Mouse (Mus musculus): ENCODE results near the gene Syne4. TPM values are rescaled to one million over a fixed set of nuclear protein-coding genes. Genes with fewer than 3 reads are reported as not detected.

Gene Syne4
- polyA plus RNA-seq, 1 experiment, result 0.20 TPM

- no peak overlapping the region for H3ac ChIP-seq (ENCODE audit: control insufficient read depth, insufficient read length, low read depth)
- H3K27me3 ChIP-seq (ENCODE audit: control insufficient read depth, insufficient read depth, insufficient read length), result peaks cover 49% of the 10 kb centered on the region
- H3K79me3 ChIP-seq (ENCODE audit: low read depth), result no peaks in the 10 kb centered on the region
- TF ChIP-seq CEBPB (IDR thresholded peaks at IDR 0.05; ENCODE audit: low read depth) (no peak), MYOD1 (IDR thresholded peaks at IDR 0.05; ENCODE audit: control insufficient read depth, insufficient read length, low read depth) (no peak), USF1 (IDR thresholded peaks at IDR 0.05; ENCODE audit: low read depth) (no peak), CTCF (IDR thresholded peaks at IDR 0.05; ENCODE audit: control insufficient read depth, insufficient read depth, insufficient read length) (no peak), MYOG (IDR thresholded peaks at IDR 0.05; ENCODE audit: control insufficient read depth, extremely low read depth, insufficient read length) (no peak), FOSL1 (IDR thresholded peaks at IDR 0.05; ENCODE audit: insufficient read depth, low read length, poor library complexity, severe bottlenecking) (no peak), MAX (IDR thresholded peaks at IDR 0.05) (no peak)
- no peaks in the 10 kb centered on the region for H3K36me3 ChIP-seq (ENCODE audit: control insufficient read depth, insufficient read depth)
- no peaks in the 10 kb centered on the region for H3K79me2 ChIP-seq (ENCODE audit: control insufficient read depth, insufficient read depth)
- no peak overlapping the region for H3K4me3 ChIP-seq (ENCODE audit: insufficient read depth, poor library complexity, severe bottlenecking)
Observed at GRCm38 (mm10) chr7:30358378-30359186, 44.0 kb downstream of the Syne4 start.

DNA sequence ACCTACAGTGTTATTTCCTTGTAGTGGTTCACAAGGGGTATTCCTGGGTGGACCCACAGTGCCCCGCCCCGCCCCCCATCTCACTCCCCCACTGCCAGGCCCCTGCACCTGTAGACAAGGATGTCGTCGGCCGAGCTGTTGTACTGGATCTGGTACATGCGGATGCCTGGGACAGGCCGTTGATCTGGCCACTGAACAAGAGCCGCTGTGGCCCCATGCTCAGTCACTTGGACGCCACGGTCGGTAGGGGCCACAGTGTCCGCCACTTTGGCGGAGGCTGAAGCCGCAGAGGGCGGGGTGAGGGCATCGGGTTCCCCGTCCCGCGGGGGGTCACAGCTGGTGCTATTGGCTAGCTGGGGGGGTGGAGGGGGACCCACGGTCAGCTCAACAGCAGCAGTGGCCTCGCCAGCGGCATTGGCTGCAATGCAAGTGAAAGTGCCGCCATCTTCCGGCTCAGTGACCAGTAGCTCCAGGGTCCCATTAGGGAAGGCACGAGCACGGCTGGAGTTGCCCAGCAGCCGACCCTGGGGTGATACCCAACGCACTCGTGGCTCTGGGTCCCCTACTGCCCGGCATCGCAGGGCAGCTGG, 44.8 kb downstream of the Syne4 start:
- H3K79me2 ChIP-seq (ENCODE audit: control insufficient read depth, insufficient read depth), result no peaks in the 10 kb centered on the region
- peaks cover 56% of the 10 kb centered on the region for H3K27me3 ChIP-seq (ENCODE audit: control insufficient read depth, insufficient read depth, insufficient read length)
- H3K79me3 ChIP-seq (ENCODE audit: low read depth), result no peaks in the 10 kb centered on the region
- H3ac ChIP-seq (ENCODE audit: control insufficient read depth, insufficient read length, low read depth), result no peak overlapping the region
- H3K36me3 ChIP-seq (ENCODE audit: control insufficient read depth, insufficient read depth), result no peaks in the 10 kb centered on the region
- TF ChIP-seq MYOG (IDR thresholded peaks at IDR 0.05; ENCODE audit: control insufficient read depth, extremely low read depth, insufficient read length) (no peak), CEBPB (IDR thresholded peaks at IDR 0.05; ENCODE audit: low read depth) (no peak), MAX (IDR thresholded peaks at IDR 0.05) (no peak), USF1 (IDR thresholded peaks at IDR 0.05; ENCODE audit: low read depth) (no peak), FOSL1 (IDR thresholded peaks at IDR 0.05; ENCODE audit: insufficient read depth, low read length, poor library complexity, severe bottlenecking) (no peak), CTCF (IDR thresholded peaks at IDR 0.05; ENCODE audit: control insufficient read depth, insufficient read depth, insufficient read length) (no peak), MYOD1 (IDR thresholded peaks at IDR 0.05; ENCODE audit: control insufficient read depth, insufficient read length, low read depth) (no peak)
- no peak overlapping the region for H3K4me3 ChIP-seq (ENCODE audit: insufficient read depth, poor library complexity, severe bottlenecking)

DNA sequence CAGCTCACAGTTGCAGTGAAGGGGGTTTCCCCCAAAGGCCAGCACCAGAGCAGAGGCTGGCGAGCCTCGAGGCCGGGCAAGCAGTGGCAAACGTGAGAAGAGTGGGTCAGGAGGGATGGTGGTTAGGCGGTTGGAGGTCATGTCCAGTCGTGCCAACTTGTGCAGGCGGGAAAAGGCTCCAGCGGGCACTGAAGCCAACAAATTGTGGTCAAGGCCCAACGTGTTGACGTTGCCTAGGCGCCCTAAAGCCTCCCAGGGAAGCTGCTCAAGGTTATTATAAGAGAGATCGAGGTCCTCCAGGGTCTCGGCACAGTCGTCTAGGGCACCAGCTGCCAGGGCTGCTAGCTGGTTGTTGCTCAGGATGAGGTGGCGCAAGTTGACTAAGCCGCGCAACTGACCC, 45.4 kb downstream of the Syne4 start:
- no peak overlapping the region for H3ac ChIP-seq (ENCODE audit: control insufficient read depth, insufficient read length, low read depth)
- TF ChIP-seq FOSL1 (IDR thresholded peaks at IDR 0.05; ENCODE audit: insufficient read depth, low read length, poor library complexity, severe bottlenecking) (no peak), MAX (IDR thresholded peaks at IDR 0.05) (no peak), USF1 (IDR thresholded peaks at IDR 0.05; ENCODE audit: low read depth) (no peak), CEBPB (IDR thresholded peaks at IDR 0.05; ENCODE audit: low read depth) (no peak), MYOG (IDR thresholded peaks at IDR 0.05; ENCODE audit: control insufficient read depth, extremely low read depth, insufficient read length) (no peak), MYOD1 (IDR thresholded peaks at IDR 0.05; ENCODE audit: control insufficient read depth, insufficient read length, low read depth) (no peak), CTCF (IDR thresholded peaks at IDR 0.05; ENCODE audit: control insufficient read depth, insufficient read depth, insufficient read length) (no peak)
- H3K27me3 ChIP-seq (ENCODE audit: control insufficient read depth, insufficient read depth, insufficient read length), result peaks cover 61% of the 10 kb centered on the region
- H3K4me3 ChIP-seq (ENCODE audit: insufficient read depth, poor library complexity, severe bottlenecking), result no peak overlapping the region
- H3K36me3 ChIP-seq (ENCODE audit: control insufficient read depth, insufficient read depth), result no peaks in the 10 kb centered on the region
- H3K79me2 ChIP-seq (ENCODE audit: control insufficient read depth, insufficient read depth), result no peaks in the 10 kb centered on the region
- no peaks in the 10 kb centered on the region for H3K79me3 ChIP-seq (ENCODE audit: low read depth)

DNA sequence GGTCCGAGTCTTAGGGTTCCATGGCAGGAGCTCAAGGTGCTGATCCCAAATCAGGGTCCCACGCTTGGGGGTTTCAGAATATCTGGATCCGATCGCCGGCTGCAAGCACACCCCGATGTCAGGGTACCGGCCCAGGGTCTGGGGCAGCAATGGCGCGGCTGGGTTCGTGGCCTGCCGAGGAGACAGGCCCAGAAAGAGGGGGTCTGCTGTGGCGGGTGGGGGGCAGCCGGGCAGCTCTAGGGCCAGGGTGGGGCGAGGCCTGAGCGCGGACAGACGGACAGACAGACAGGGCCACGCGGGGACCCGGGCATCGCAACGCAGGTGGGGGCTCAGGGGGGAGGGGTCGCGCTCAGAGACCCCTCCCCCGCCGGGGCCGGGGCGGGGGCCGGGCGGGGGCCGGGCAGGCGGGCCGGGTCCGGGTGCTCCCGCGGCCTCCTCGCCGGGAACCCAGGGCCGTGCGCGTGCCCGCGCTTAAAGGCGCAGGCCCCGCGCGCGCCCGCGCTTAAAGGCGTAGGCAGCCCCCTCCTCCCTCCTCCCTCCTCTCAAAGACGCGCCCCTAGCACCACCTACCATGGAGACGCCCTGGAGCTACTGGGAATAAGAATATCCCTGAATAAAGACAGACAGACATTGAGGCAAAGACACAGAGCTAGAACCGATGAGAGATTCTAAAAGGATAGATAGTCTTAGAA, 48.2 kb downstream of the Syne4 start, which contains the start of gene Lrfn3:
Gene Lrfn3 (minus strand): TSS at position 121 of the 692 bp plus-strand sequence.
- TF ChIP-seq USF1 (IDR thresholded peaks at IDR 0.05; ENCODE audit: low read depth) (no peak), MAX (IDR thresholded peaks at IDR 0.05) (no peak), CTCF (IDR thresholded peaks at IDR 0.05; ENCODE audit: control insufficient read depth, insufficient read depth, insufficient read length) (no peak)
- Histone ChIP-seq H3K36me3 (ENCODE audit: control insufficient read depth, insufficient read depth) (no peaks in the 10 kb centered on the region), H3ac (ENCODE audit: control insufficient read depth, insufficient read length, low read depth) (no peak within 1 kb of the TSS), H3K27me3 (ENCODE audit: control insufficient read depth, insufficient read depth, insufficient read length) (peaks cover 51% of the 10 kb centered on the region), H3K79me2 (ENCODE audit: control insufficient read depth, insufficient read depth) (no peaks in the 10 kb centered on the region), H3K4me3 (ENCODE audit: insufficient read depth, poor library complexity, severe bottlenecking) (no peak within 1 kb of the TSS), H3K79me3 (ENCODE audit: low read depth) (no peaks in the 10 kb centered on the region)

- Histone ChIP-seq H3K36me3 (ENCODE audit: control insufficient read depth, insufficient read depth) (no peaks in the 10 kb centered on the region), H3ac (ENCODE audit: control insufficient read depth, insufficient read length, low read depth) (no peak overlapping the region), H3K79me3 (ENCODE audit: low read depth) (no peaks in the 10 kb centered on the region), H3K79me2 (ENCODE audit: control insufficient read depth, insufficient read depth) (no peaks in the 10 kb centered on the region), H3K27me3 (ENCODE audit: control insufficient read depth, insufficient read depth, insufficient read length) (peaks cover 52% of the 10 kb centered on the region), H3K4me3 (ENCODE audit: insufficient read depth, poor library complexity, severe bottlenecking) (no peak overlapping the region)
- TF ChIP-seq USF1 (IDR thresholded peaks at IDR 0.05; ENCODE audit: low read depth) (no peak), CTCF (IDR thresholded peaks at IDR 0.05; ENCODE audit: control insufficient read depth, insufficient read depth, insufficient read length) (no peak), CEBPB (IDR thresholded peaks at IDR 0.05; ENCODE audit: low read depth) (no peak), MYOD1 (IDR thresholded peaks at IDR 0.05; ENCODE audit: control insufficient read depth, insufficient read length, low read depth) (no peak), MAX (IDR thresholded peaks at IDR 0.05) (no peak), FOSL1 (IDR thresholded peaks at IDR 0.05; ENCODE audit: insufficient read depth, low read length, poor library complexity, severe bottlenecking) (no peak)
Observed at GRCm38 (mm10) chr7:30363344-30363738, 48.7 kb downstream of the Syne4 start.

Data from C2C12 (cell line).